Mouse (Mus musculus) erythroblast, embryonic 14.5 days (primary cell): ENCODE measurements around the gene Ntm.

Experiments used
- GATA1 ChIP-seq: IDR thresholded peaks from 2 replicates; pipeline ENCODE4 v1.6.1; 2012; ENCODE audit warnings: low read length, inconsistent platforms, mixed read lengths
- TAL1 ChIP-seq: IDR thresholded peaks from 3 replicates; pipeline ENCODE4 v1.6.1; 2012; ENCODE audit warnings: low read length, inconsistent platforms, mixed read lengths

GRCm38 (mm10) chr9:29288003-29288704, 674.8 kb downstream of the Ntm start:
- TF ChIP-seq GATA1 (no peak), TAL1 (no peak)
